Mouse (Mus musculus) hindbrain, embryonic 11.5 days (tissue): ENCODE results near the gene Bmp7. TPM values are rescaled to one million over a fixed set of nuclear protein-coding genes. Genes with fewer than 3 reads are reported as not detected.

Experiments used
- ATAC-seq: fragments of 200-750 bp; cut with Nextera tagmentation; 2 replicates; pipeline ENCODE4 v1.8.0; 2017; ENCODE audit warnings: mild to moderate bottlenecking, moderate TSS enrichment, moderate library complexity; ENCODE audit not compliant: low FRiP score
- DNase-seq: peaks from one replicate; pipeline ENCODE4 v3.0.0-alpha.2; 2015; ENCODE audit warnings: low spot score
- H3K27ac ChIP-seq: fragments of 300-500 bp; sonication (generic); 2 replicates; pipeline ENCODE4 v1.5.1; 2014; ENCODE audit warnings: mild to moderate bottlenecking, low read depth, low read length
- H3K27me3 ChIP-seq: fragments of 300-500 bp; sonication (generic); 2 replicates; pipeline ENCODE4 v1.6.1; 2014; ENCODE audit warnings: mild to moderate bottlenecking, low read length, moderate library complexity, mixed read lengths; ENCODE audit not compliant: control insufficient read depth, insufficient read depth
- H3K36me3 ChIP-seq: fragments of 300-500 bp; sonication (generic); 2 replicates; pipeline ENCODE4 v1.6.1; 2014; ENCODE audit warnings: mild to moderate bottlenecking, low read length, moderate library complexity, mixed read lengths; ENCODE audit not compliant: control insufficient read depth, insufficient read depth
- H3K4me1 ChIP-seq: fragments of 300-500 bp; sonication (generic); replicated peaks from 2 replicates; pipeline ENCODE4 v1.6.1; 2014; ENCODE audit warnings: low read length, mixed read lengths; ENCODE audit not compliant: control insufficient read depth, insufficient read depth
- H3K4me2 ChIP-seq: fragments of 300-500 bp; sonication (generic); replicated peaks from 2 replicates; pipeline ENCODE4 v1.6.1; 2014; ENCODE audit warnings: mild to moderate bottlenecking, low read depth, low read length
- H3K4me3 ChIP-seq: fragments of 300-500 bp; sonication (generic); 2 replicates; pipeline ENCODE4 v1.5.1; 2014; ENCODE audit warnings: low read depth, low read length
- H3K9ac ChIP-seq: fragments of 300-500 bp; sonication (generic); 2 replicates; pipeline ENCODE4 v1.6.1; 2014; ENCODE audit warnings: low read depth, low read length
- H3K9me3 ChIP-seq: fragments of 300-500 bp; sonication (generic); 2 replicates; pipeline ENCODE4 v1.6.1; 2016; ENCODE audit warnings: low read length; ENCODE audit not compliant: control insufficient read depth
- whole genome bisulfite sequencing: fragments of 180-500 bp; shearing (Covaris S2); extraction: QIAGEN DNeasy Blood & Tissue Kit; methylation state at CpG from one replicate; pipeline ENCODE4 v1.1.7; 2014; 5-methylcytosine and 5-hydroxymethylcytosine counted together
- polyA plus RNA-seq: library from polyadenylated mRNA; unstranded; fragments of >200 nt; fragmentation: Nextera tagmentation; extraction: Ambion mirVana; gene quantifications from 2 replicates; pipeline ENCODE4 v1.2.1, GENCODE M21; 2014

The Bmp7 gene
- polyA plus RNA-seq, 1 experiment from 2014 or later = 16.6 TPM

GRCm38 (mm10) chr2:172861590-172861989 is 78.5 kb downstream of the Bmp7 start:
- no peaks in the 10 kb centered on the region for H3K9me3 ChIP-seq
- H3K4me1 ChIP-seq = no peaks in the 10 kb centered on the region
- no peaks in the 10 kb centered on the region; the same call in 1 of the 2 replicates for H3K27me3 ChIP-seq
- no peaks in the 10 kb centered on the region for H3K36me3 ChIP-seq
- H3K9ac ChIP-seq = no peak overlapping the region
- DNase-seq (no peak), ATAC-seq (no peak)
- H3K27ac ChIP-seq = no peak overlapping the region
- H3K4me3 ChIP-seq = no peak overlapping the region
- H3K4me2 ChIP-seq = no peak overlapping the region
- 75% methylated on average over 14 of the region's 14 CpGs for WGBS

- H3K9me3 ChIP-seq = no peaks in the 10 kb centered on the region
- ATAC-seq (no peak), DNase-seq (no peak)
- no peak overlapping the region for H3K27ac ChIP-seq
- no peaks in the 10 kb centered on the region for H3K4me1 ChIP-seq
- no peak overlapping the region for H3K4me2 ChIP-seq
- no peak overlapping the region for H3K9ac ChIP-seq
- no peaks in the 10 kb centered on the region; the same call in 1 of the 2 replicates for H3K27me3 ChIP-seq
- WGBS = 85% methylated on average over 8 of the region's 8 CpGs
- no peaks in the 10 kb centered on the region for H3K36me3 ChIP-seq
- no peak overlapping the region for H3K4me3 ChIP-seq
Measured at GRCm38 (mm10) chr2:172860593-172860992, 79.5 kb downstream of the Bmp7 start.

GRCm38 (mm10) chr2:172860104-172860503 is 80.0 kb downstream of the Bmp7 start:
- WGBS = 88% methylated on average over 7 of the region's 7 CpGs
- H3K9me3 ChIP-seq = no peaks in the 10 kb centered on the region

GRCm38 (mm10) chr2:172857048-172857447 is 83.1 kb downstream of the Bmp7 start:
- no peak overlapping the region for H3K27ac ChIP-seq
- no peaks in the 10 kb centered on the region for H3K9me3 ChIP-seq
- DNase-seq = no peak
- no peak for ATAC-seq
- no peaks in the 10 kb centered on the region for H3K36me3 ChIP-seq
- no peaks in the 10 kb centered on the region for H3K27me3 ChIP-seq
- H3K9ac ChIP-seq = no peak overlapping the region
- WGBS = 58% methylated on average over 10 of the region's 10 CpGs
- H3K4me3 ChIP-seq = no peak overlapping the region
- no peak overlapping the region for H3K4me2 ChIP-seq
- H3K4me1 ChIP-seq = no peaks in the 10 kb centered on the region

More at GRCm38 (mm10) chr2:172860104-172860503, 80.0 kb downstream of the Bmp7 start:
- Histone ChIP-seq H3K9ac (no peak overlapping the region), H3K4me1 (no peaks in the 10 kb centered on the region), H3K4me3 (no peak overlapping the region), H3K36me3 (no peaks in the 10 kb centered on the region), H3K4me2 (no peak overlapping the region), H3K27me3 (no peaks in the 10 kb centered on the region; the same call in 1 of the 2 replicates), H3K27ac (no peak overlapping the region)
- no peak for DNase-seq
- ATAC-seq = no peak

- Histone ChIP-seq H3K27ac (no peak overlapping the region), H3K9me3 (no peaks in the 10 kb centered on the region), H3K9ac (no peak overlapping the region), H3K4me2 (no peak overlapping the region), H3K27me3 (no peaks in the 10 kb centered on the region), H3K4me1 (no peaks in the 10 kb centered on the region), H3K4me3 (no peak overlapping the region), H3K36me3 (no peaks in the 10 kb centered on the region)
- WGBS = 58% methylated on average over 2 of the region's 2 CpGs
- DNase-seq = no peak
- no peak for ATAC-seq
Measured at GRCm38 (mm10) chr2:172856549-172856948, 83.6 kb downstream of the Bmp7 start.

- DNase-seq = no peak
- no peak overlapping the region for H3K9ac ChIP-seq
- H3K4me2 ChIP-seq = no peak overlapping the region
- no peaks in the 10 kb centered on the region for H3K36me3 ChIP-seq
- H3K4me1 ChIP-seq = no peaks in the 10 kb centered on the region
- H3K27me3 ChIP-seq = no peaks in the 10 kb centered on the region
- no peak overlapping the region for H3K27ac ChIP-seq
- 84% methylated on average over 2 of the region's 2 CpGs for whole genome bisulfite sequencing
- no peak overlapping the region for H3K4me3 ChIP-seq
- H3K9me3 ChIP-seq = no peaks in the 10 kb centered on the region
- no peak for ATAC-seq
Measured at GRCm38 (mm10) chr2:172854136-172854535, 86.0 kb downstream of the Bmp7 start.

- WGBS = 74% methylated on average over 11 of the region's 11 CpGs
- Histone ChIP-seq H3K9ac (no peak overlapping the region), H3K4me3 (no peak overlapping the region), H3K27me3 (no peaks in the 10 kb centered on the region), H3K36me3 (no peaks in the 10 kb centered on the region), H3K4me1 (no peaks in the 10 kb centered on the region), H3K27ac (no peak overlapping the region), H3K4me2 (no peak overlapping the region), H3K9me3 (no peaks in the 10 kb centered on the region)
- DNase-seq = no peak
- no peak for ATAC-seq
Measured at GRCm38 (mm10) chr2:172851773-172852172, 88.3 kb downstream of the Bmp7 start.

GRCm38 (mm10) chr2:172848193-172848592 is 91.9 kb downstream of the Bmp7 start:
- Histone ChIP-seq H3K9me3 (no peaks in the 10 kb centered on the region), H3K4me1 (no peaks in the 10 kb centered on the region), H3K36me3 (no peaks in the 10 kb centered on the region), H3K4me3 (no peak overlapping the region), H3K9ac (no peak overlapping the region), H3K27ac (no peak overlapping the region), H3K4me2 (no peak overlapping the region), H3K27me3 (no peaks in the 10 kb centered on the region)
- DNase-seq (no peak), ATAC-seq (no peak)
- 69% methylated on average over 6 of the region's 6 CpGs for WGBS

- Histone ChIP-seq H3K4me3 (no peak overlapping the region), H3K36me3 (no peaks in the 10 kb centered on the region), H3K27me3 (no peaks in the 10 kb centered on the region), H3K4me2 (no peak overlapping the region), H3K9me3 (no peaks in the 10 kb centered on the region), H3K27ac (no peak overlapping the region), H3K4me1 (no peaks in the 10 kb centered on the region), H3K9ac (no peak overlapping the region)
- WGBS = 70% methylated on average over 4 of the region's 4 CpGs
- ATAC-seq (no peak), DNase-seq (no peak)
Measured at GRCm38 (mm10) chr2:172846311-172846575, 93.9 kb downstream of the Bmp7 start.
